Comparison of ENCODE assay signal across 8 mouse cellular contexts in the genomic region with DNA sequence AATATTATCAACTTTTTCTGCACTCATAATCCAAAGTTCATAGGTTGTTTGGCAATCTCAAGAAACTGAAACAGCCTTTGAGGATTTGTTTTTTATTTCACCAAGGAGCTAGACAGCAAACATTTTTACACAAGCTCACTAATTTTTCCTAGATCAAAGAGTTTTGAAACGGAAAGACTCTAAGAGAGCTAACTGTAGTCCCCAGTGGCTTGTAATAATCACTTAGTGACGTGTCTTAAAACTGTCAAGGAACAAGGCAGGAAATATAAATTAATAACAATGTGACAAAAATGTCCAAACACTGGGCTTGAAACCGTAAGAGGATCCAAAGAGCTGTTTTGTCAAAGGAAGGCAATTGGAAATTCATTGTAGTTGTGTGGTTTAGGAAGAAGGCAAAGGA. TPM values are rescaled to one million over a fixed set of nuclear protein-coding genes. Genes with fewer than 3 reads are reported as not detected.
DNase-seq lines count a peak whose midpoint lies in the region; ATAC-seq and TF ChIP-seq lines count a peak whose summit lies in the region.

No protein-coding gene starts in this region.

- TF ChIP-seq EP300 in ES-Bruce4 (IDR thresholded peaks at IDR 0.05; ENCODE audit: insufficient read depth, low read depth, low read length) = no peak

- TF ChIP-seq CTCF in kidney, adult 2 months (conservative IDR thresholded peaks at IDR 0.05; ENCODE audit: insufficient read depth, insufficient read length, low read depth, low read length) = no peak
- no peak for TF ChIP-seq CTCF in ES-Bruce4 (IDR thresholded peaks at IDR 0.05; ENCODE audit: low read depth, low read length)
- no peak for TF ChIP-seq CTCF in forebrain, postnatal 0 days (IDR thresholded peaks at IDR 0.05; ENCODE audit: low read depth)

- H3K36me3 ChIP-seq in kidney, adult 2 months (ENCODE audit: control insufficient read depth, insufficient read depth, low read length) = no peaks in the 10 kb centered on the region
- peaks cover 8% of the 10 kb centered on the region for H3K36me3 ChIP-seq in ES-Bruce4 (ENCODE audit: control insufficient read depth, insufficient read depth, low read length, poor library complexity, severe bottlenecking)
- H3K36me3 ChIP-seq in forebrain, postnatal 0 days (ENCODE audit: insufficient read depth) = no peaks in the 10 kb centered on the region
- H3K36me3 ChIP-seq in midbrain, embryonic 10.5 days = peaks cover 2% of the 10 kb centered on the region

- no peak for DNase-seq in kidney, adult 2 months
- no peak for DNase-seq in kidney, adult 8-10 months
- DNase-seq in forebrain, postnatal 0 days = no peak
- DNase-seq in midbrain, embryonic 10.5 days (ENCODE audit: low spot score) = no peak
- DNase-seq in gastrocnemius, postnatal 4 days (ENCODE audit: low spot score in 2 of 2) = no peak
- no peak for DNase-seq in left cerebral cortex, adult 8-10 months (ENCODE audit: low spot score in 2 of 2)
- DNase-seq in adrenal gland, postnatal 14 days = no peak

- H3K9me3 ChIP-seq in ES-Bruce4 (replicated peaks; ENCODE audit: control insufficient read depth, insufficient read depth, low read length, poor library complexity, severe bottlenecking) = no peaks in the 10 kb centered on the region
- no peaks in the 10 kb centered on the region for H3K9me3 ChIP-seq in forebrain, postnatal 0 days (ENCODE audit: low read length)
- H3K9me3 ChIP-seq in midbrain, embryonic 10.5 days (replicated peaks) = no peaks in the 10 kb centered on the region

- peak overlapping the region; percentile 45 for H3K4me2 ChIP-seq in forebrain, postnatal 0 days (ENCODE audit: low read depth)

- TF ChIP-seq POLR2A in kidney, adult 2 months (IDR thresholded peaks at IDR 0.05; ENCODE audit: low read depth, low read length) = no peak
- no peak for TF ChIP-seq POLR2A in ES-Bruce4 (IDR thresholded peaks at IDR 0.05; ENCODE audit: insufficient read depth, low read length)

- H3K27me3 ChIP-seq in kidney, adult 2 months (replicated peaks; ENCODE audit: control insufficient read depth, insufficient read depth, low read length) = no peaks in the 10 kb centered on the region
- H3K27me3 ChIP-seq in ES-Bruce4 (ENCODE audit: control insufficient read depth, insufficient read depth, low read length, poor library complexity, severe bottlenecking) = no peaks in the 10 kb centered on the region
- no peaks in the 10 kb centered on the region for H3K27me3 ChIP-seq in forebrain, postnatal 0 days (ENCODE audit: insufficient read depth, low read length)
- H3K27me3 ChIP-seq in midbrain, embryonic 10.5 days (ENCODE audit: low read depth, poor library complexity, severe bottlenecking) = peaks cover 64% of the 10 kb centered on the region

- 17% methylated on average over 3 of the region's 3 CpGs for WGBS in kidney, adult 2 months
- WGBS in forebrain, postnatal 0 days = 33% methylated on average over 3 of the region's 3 CpGs
- WGBS in midbrain, embryonic 10.5 days = 32% methylated on average over 3 of the region's 3 CpGs

- 0 out of 2 replicates have a peak, but pooled peaks cover 5% of the 10 kb centered on the region for H3K4me1 ChIP-seq in kidney, adult 2 months (ENCODE audit: control insufficient read depth, insufficient read depth, low read length)
- H3K4me1 ChIP-seq in ES-Bruce4 (ENCODE audit: control insufficient read depth, insufficient read depth, low read length) = no peaks in the 10 kb centered on the region
- H3K4me1 ChIP-seq in forebrain, postnatal 0 days (ENCODE audit: insufficient read depth) = no peaks in the 10 kb centered on the region
- H3K4me1 ChIP-seq in midbrain, embryonic 10.5 days = peaks cover 19% of the 10 kb centered on the region

- ATAC-seq in forebrain, postnatal 0 days = no peak

- H3K27ac ChIP-seq in kidney, adult 2 months (ENCODE audit: insufficient read depth, low read depth, low read length) = peak overlapping the region; percentile 90
- peak overlapping the region; percentile 79 for H3K27ac ChIP-seq in ES-Bruce4 (ENCODE audit: insufficient read depth, low read length)
- H3K27ac ChIP-seq in forebrain, postnatal 0 days (ENCODE audit: low read depth, low read length) = peak overlapping the region; percentile 92; the same call in 1 of the 2 replicates
- H3K27ac ChIP-seq in midbrain, embryonic 10.5 days (replicated peaks) = peak overlapping the region; percentile 93

- H3K4me3 ChIP-seq in kidney, adult 2 months (ENCODE audit: insufficient read depth, low read depth, low read length) = no peak overlapping the region
- no peak overlapping the region for H3K4me3 ChIP-seq in ES-Bruce4 (ENCODE audit: low read depth, low read length)
- H3K4me3 ChIP-seq in forebrain, postnatal 0 days (ENCODE audit: low read depth, low read length) = peak overlapping the region; percentile 61
- peak overlapping the region; percentile 72 for H3K4me3 ChIP-seq in midbrain, embryonic 10.5 days

- H3K9ac ChIP-seq in ES-Bruce4 (ENCODE audit: low read depth, poor library complexity, severe bottlenecking) = 0 out of 2 replicates have a peak overlapping the region, but pooled peaks have one; percentile 79
- no peak overlapping the region for H3K9ac ChIP-seq in forebrain, postnatal 0 days

RNA-seq across cellular contexts. Expression of gene Ogt, which starts 1.0 kb away (rescaled TPM):
- polyA plus RNA-seq in kidney, adult 2 months (2012; rRNA removed) = 64.3 and 69.4 TPM in 2 replicates
- 303 and 324 TPM in 2 replicates for polyA plus RNA-seq in ES-Bruce4 (2011; ENCODE audit: insufficient read depth, insufficient read length, low read depth, missing spikeins)
- total RNA-seq in forebrain, postnatal 0 days (2014; rRNA removed) = 174 and 187 TPM in 2 replicates
- 85.6 and 93.6 TPM in 2 replicates for polyA plus RNA-seq in forebrain, postnatal 0 days (2015; fragmentation: Nextera tagmentation; extraction: Ambion mirVana)
- polyA plus RNA-seq in midbrain, embryonic 10.5 days (2016; fragmentation: Nextera tagmentation; extraction: Ambion mirVana) = 130 and 158 TPM in 2 replicates
- total RNA-seq in gastrocnemius, postnatal 4 days (2021) = 100 to 1,000 TPM in 1 of 2 experiments, 10 to 100 TPM in 1; 95.0 to 110 TPM
- 100 to 1,000 TPM; 187 to 203 (median 200) TPM for total RNA-seq in left cerebral cortex, adult 8-10 months (2022)
- total RNA-seq in adrenal gland, postnatal 14 days (2021) = 154 and 179 TPM in 2 replicates

Comparison
In these comparisons a context has a peak if more than half of its experiments do, and no peak if none do; other contexts are left out.
1. H3K4me3 ChIP-seq: peak in forebrain, postnatal 0 days (single experiment) and midbrain, embryonic 10.5 days (single experiment); none in kidney, adult 2 months (single experiment) and ES-Bruce4 (single experiment).
2. Peak in every context shown above with its lines, with median percentiles within 50 percentile points of each other: H3K27ac ChIP-seq.